Mouse (Mus musculus): Measurements from ENCODE around the gene Itga2.

Itga2 gene

DNA sequence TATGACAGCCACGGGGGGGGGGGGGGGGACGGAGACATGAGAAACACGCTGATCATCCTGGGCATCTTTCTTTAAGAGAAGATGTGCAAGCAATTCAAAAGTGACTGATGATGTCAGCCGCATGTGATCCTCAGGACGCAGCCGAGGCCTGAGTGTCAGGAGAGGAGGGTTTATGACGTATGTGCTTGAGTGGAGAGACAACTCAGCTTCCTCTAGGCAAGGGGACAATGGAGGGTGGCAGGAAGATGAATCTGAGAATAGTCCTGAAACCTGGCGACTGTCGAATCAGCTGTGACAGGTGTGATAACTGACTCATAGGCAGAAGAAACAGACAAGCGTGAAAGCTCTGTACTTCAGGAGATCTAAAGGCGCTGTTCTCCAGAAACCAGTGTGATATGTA is 53.2 kb downstream of the Itga2 start:
- no peak for DNase-seq (ENCODE audit: low spot score)

- DNase-seq (ENCODE audit: low spot score) = no peak
Measured at GRCm38 (mm10) chr13:114876005-114876520, 55.8 kb downstream of the Itga2 start.

DNA sequence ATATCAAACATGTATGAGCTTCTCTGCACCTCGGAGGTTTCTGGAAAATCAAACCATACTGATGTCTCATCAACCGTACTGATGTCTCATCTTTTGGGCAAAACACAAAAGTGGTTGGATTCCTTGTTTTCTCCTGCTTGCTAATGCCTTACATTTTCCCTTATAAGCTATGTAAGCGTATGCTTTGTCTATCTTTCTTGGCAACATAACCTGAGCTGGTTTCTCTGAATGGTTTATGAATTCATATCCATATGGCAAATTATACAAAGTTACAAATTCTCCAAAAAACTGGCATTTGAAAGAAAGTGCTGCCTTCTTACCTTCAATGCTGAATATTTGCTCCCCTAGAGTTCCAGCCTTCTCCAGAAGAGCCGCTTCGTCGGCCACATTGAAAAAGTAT is 57.2 kb downstream of the Itga2 start:
- no peak for DNase-seq (ENCODE audit: low spot score)

DNA sequence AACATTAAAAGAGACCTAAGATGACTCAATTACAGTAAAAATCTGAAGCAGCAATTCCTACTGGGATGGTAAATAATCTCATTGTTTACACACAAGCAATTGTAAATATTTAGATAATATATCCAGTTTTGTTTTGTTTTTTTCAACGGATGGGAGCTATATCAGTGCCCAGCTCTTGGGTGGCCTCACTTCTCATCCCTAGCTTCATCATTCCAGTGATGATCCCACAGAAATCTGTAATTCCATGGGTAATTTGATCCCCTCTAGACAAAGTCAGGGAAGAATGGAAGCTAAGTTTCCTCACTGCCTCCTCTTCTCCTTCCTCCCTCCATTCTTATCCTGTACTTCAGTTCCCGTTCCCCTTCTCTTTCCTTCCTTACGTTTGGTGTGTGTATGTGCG is 74.4 kb downstream of the Itga2 start:
- DNase-seq (ENCODE audit: low spot score) = no peak

GRCm38 (mm10) chr13:114856269-114856627 is 75.7 kb downstream of the Itga2 start:
- no peak for DNase-seq (ENCODE audit: low spot score)

DNA sequence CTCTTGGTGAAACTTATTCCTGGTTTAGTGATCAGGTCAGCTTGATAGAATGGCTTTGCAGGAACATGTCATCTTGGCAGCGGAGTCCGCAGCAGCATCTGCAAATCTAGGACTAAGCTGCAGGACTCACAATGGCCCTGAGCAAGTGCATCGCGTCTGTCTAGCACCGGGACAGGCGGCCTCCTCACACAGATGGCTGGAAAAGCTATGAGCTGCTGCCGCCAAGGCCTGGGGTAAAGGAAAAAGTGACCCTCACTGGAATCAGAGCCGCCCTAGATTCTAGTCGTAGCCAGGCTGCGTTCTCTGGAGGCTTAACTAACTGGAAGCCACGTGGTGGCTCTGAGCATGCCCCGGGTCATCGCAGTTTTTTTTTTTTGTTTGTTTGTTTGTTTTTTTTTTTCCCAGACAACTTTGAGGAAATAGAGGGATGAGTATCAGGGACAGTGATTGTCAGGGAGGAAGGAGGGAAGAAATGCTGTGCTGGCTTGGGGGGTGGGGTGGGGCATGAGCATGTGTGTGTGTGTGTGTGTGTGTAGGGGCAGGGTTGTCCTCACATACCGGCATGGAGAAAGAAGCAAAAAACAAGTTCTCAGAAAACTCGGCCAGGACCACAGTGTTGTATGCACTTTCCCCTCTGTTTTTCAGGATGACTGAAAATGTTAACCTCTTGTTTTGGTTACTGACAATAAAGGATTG is 76.2 kb downstream of the Itga2 start:
- DNase-seq (ENCODE audit: low spot score) = no peak

GRCm38 (mm10) chr13:114854428-114854827 is 77.5 kb downstream of the Itga2 start:
- DNase-seq (ENCODE audit: low spot score) = no peak

- no peak for DNase-seq (ENCODE audit: low spot score)
Measured at GRCm38 (mm10) chr13:114854023-114854422, 77.9 kb downstream of the Itga2 start.

DNA sequence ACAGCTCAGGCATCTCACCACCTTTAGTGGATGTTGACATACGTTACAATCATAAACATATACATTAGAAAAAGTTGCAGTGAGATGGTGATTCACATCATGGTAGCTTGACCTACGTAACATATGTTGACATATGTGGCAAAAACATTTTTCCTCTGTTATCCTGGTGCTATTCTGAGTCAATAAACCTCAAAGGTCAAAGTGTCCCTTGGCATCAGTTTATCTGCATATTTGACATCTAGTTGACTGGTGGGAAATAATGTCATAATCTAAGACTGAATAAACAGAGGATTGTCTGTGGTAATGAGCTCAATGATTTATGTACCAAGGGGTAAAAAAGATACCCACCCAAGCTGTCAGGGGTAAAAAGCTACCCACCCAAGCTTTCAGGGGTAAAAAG is 78.7 kb downstream of the Itga2 start:
- no peak for DNase-seq (ENCODE audit: low spot score)

DNA sequence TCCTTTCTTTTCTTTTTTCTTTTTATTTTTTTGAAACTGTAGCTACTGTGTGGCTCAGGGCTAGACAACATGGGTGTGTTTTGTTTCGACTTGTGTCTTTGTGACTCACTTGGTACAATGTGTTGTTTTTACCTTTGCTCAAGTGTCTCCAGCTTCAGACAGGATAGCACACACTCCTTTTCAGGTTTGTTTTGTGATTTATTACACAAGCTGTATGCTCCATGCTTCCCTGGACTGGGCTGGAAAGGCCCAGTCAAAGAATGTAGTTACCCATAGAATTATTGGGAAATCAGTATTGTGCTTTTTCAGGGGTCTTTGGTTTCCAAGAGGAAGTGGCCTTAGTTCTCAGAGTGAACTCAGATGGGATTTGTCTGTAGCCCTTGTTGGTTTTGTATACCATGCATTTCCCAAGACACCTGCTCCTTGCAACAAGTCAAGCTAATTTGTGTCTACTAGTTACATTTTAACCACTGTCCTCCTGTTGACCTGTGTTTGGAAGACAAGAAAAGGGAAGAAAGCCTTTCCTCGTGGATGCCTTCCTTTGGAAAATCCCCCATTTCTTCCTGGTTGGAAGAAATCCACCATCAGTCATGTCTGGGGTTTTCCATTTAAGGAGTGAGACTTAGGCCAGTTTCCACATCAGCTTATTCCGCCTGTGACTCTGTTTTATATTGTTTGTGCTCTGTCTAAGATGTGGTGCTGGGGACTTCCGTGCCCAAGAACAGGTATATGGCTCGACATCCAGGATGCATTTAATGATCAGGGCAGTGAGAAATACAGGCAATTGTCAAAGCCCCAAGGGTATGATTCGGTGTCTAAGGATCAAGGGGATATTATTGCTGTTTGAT is 79.4 kb downstream of the Itga2 start:
- no peak for DNase-seq (ENCODE audit: low spot score)

DNA sequence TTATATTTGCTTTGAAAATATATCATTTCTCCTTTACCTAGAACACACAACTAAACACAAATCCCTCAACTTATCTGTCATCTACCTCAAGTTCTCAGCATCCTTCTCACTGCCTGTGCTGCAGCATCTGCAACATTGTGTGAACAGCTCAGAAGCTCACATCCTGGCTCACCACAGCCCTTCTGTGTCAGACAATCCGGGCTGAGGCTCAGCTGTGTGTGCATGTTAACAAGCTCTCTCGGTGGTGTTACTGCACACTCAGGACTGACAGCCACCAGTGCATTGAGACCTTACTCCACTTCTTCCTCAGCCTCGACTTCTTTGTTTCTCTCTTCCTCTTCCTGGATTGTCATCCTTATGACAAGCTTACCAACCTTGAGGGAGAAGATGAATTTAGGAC is 83.0 kb downstream of the Itga2 start:
- DNase-seq (ENCODE audit: low spot score) = no peak

DNA sequence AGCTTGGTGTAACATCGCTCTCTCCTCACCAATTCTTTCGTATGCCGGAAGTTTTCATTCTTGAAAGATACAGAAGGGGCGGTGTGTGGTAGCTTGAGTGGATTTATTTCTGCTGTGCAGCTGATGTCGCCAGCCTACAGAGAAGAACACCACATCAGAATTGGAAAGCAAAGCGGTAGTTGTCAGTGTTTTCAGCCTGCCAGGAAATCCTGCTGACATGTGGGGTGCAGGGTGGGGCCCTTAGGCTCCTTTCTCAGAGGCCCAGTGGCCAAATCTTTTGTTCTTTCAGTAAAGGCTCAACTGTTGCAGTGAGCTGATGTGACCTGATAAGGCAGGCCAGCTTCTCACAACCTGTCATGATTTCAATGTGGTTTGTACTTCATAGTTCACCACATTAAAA is 86.1 kb downstream of the Itga2 start:
- DNase-seq (ENCODE audit: low spot score) = no peak

DNA sequence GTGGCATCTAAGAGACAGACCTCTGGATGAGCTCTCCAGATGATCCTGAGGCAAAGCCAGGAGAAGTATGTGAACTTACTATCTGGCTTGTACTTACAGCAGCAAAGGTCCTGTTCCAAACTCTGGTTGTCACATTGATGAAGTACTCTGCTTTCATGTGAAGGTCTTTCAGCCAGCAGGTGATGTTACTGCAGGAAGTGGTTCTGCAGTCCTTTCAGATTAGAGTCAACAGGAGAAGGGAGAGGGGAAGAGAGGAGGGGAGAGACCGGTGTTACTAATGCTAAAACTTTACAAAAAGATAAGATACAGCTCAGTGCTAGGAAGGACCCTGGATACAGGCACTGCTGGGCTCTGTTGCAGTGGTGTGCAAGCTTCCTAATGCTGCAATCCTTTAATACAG is 88.6 kb downstream of the Itga2 start:
- DNase-seq (ENCODE audit: low spot score) = no peak

DNA sequence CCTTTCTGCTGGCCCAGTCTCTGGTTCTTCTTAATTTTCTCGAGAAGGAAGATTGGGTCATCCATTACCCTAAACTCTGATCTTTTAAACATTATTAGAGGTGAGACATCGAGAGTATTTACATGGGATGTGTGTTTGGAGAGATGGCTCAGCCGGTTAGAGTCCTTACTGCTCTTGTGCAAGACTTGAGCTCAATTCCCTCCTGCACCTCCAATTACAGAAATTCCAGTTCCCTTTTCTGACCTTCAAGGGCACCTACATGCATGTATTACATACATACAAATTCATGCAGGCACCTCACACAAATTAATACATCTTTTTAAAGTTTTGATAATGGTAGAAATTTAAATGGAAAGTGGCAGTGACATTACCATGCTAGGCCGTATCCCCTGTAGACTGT is 91.4 kb downstream of the Itga2 start:
- DNase-seq (ENCODE audit: low spot score) = no peak

- DNase-seq (ENCODE audit: low spot score) = no peak
Measured at GRCm38 (mm10) chr13:114839098-114839497, 92.8 kb downstream of the Itga2 start.

DNA sequence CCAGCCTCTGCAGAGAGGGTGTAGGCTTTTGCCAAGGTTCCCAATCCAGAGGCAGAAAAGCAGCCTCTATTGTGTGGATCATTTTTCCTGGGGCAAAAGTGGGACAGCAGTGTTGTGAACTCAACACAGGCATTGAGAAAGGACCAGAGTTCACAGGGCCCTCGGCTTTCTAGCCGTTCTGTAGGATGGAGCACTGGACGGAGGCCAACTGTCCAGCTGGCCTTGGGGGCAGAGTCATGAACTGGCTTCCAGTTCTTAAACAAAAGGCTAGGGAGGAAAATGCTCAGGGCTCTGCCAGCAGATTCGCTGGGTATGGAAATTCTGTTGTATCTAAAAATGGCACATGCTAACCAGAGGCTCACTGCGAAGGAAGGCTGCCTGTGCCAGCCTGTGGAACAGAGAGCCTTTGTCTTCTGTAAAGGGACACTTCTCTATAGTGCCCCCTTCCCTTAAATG is 93.3 kb downstream of the Itga2 start:
- DNase-seq (ENCODE audit: low spot score) = no peak

GRCm38 (mm10) chr13:114837061-114837460 is 94.8 kb downstream of the Itga2 start:
- no peak for DNase-seq (ENCODE audit: low spot score)

DNA sequence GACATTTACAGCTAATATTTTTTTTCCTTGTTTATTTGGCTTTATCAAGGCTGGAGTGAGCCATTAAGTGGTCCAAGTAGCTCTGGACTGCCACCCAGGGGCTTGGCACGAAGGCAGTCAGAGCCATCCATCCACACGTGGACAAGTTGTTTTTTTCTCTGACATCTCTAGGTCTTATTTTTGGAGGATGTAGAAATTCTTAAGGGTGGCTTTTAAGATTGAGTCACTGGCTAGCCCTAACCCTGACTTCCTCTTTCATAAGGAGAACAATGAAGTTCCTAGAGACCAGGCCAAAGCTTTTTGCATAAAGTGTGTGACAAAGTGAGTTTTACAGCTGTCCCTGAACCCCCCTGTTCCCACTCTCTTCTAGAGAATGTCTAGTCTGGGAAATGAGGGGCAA is 97.3 kb downstream of the Itga2 start:
- no peak for DNase-seq (ENCODE audit: low spot score)

DNA sequence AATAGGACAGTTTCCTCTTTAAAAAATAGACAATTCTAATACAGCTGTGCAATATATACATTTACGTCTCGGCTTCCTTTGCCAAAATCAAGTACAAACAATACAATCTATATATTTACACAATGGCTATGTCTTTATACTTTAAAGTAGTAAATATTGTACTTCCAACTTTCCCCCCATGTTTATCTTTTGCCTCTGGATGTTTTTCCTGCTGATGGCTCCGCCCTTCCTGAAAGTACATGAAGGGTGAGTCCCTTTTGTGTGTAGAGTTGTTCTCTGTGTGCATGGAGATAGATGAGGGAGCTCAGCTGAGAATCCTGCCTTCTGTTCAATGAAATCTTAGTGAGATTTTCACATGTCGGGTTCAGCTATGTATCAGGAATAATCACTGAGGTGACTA is 98.5 kb downstream of the Itga2 start:
- no peak for DNase-seq (ENCODE audit: low spot score)

- no peak for DNase-seq (ENCODE audit: low spot score)
Measured at GRCm38 (mm10) chr13:114832761-114833160, 99.1 kb downstream of the Itga2 start.

DNA sequence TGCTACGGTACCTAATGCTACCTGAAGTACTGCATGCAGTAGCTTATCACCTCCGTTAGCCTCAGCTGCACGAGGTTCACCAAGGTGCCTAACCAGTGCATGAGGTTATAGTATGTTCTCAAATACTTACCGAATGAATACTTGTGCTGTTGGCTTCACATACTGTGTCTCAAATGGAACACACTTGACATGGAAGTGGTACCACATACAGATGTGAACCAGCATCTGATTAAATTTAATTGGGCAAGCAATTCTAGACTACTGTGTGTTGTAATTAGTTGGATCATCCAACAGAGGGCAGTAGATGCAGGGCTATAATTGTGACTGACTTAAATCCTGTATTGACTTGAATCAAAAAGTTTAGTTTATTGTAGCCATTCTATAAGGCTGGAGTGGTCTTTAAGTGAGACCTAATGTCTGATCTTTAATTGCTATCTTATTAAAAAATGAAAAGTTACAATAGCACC is 100.5 kb downstream of the Itga2 start:
- no peak for DNase-seq (ENCODE audit: low spot score)

DNA sequence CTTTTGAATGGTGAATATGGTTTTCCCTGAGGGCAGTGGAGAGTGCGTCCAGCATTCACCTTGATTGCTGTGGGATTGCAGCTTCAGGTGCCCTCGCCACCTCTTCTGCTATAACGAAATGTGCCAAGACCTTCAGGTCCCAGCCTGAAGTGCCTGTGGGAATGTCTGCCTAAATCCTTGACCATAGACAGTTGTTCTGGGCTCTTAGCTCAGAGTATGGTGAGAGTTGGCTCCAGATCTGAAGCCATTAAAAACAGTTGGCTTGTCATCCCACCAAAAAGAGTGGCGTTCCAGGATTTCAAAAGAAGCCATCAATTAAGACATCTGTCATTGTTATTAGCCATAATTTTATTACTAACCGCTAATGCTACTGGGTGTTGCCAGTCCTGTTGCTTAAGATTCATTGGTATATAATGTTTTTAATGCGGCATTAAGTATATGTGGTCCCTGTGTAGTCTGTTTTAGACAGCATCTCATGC is 106.5 kb downstream of the Itga2 start:
- DNase-seq (ENCODE audit: low spot score) = no peak

- no peak for DNase-seq (ENCODE audit: low spot score)
Measured at GRCm38 (mm10) chr13:114822871-114823270, 109.0 kb downstream of the Itga2 start.

Measured in spleen, adult 12 weeks (tissue).